Mouse (Mus musculus): ENCODE data around the gene Prex1.

DNA sequence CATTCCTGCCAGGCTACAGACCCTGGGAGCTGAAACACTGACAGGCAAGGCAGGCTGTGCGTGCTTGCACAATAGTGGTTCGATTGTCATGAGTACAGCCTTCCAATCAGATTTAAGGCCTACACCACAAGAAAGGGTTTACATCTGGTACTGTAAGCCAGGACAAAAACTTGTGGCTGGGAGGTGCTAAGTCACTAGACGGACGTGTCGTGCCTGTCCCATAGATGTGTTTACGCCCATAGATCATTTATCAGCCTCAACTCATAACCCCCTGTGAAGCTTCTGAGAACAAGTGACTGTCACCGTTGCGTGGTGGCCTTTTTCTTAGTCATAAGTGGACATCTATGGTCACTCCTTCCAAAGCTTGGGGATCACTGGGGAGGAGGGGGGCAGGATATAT is 5.3 kb downstream of the Prex1 start:
- TF ChIP-seq IRF4 (IDR thresholded peaks at IDR 0.05; ENCODE audit: low read depth, low read length), result no peak
- TF ChIP-seq POLR2A (IDR thresholded peaks at IDR 0.05; ENCODE audit: low read depth, low read length), result no peak
- TF ChIP-seq EP300 (IDR thresholded peaks at IDR 0.05; ENCODE audit: low read length), result no peak
- no peak for TF ChIP-seq CTCF (conservative IDR thresholded peaks at IDR 0.05 in 1 of 2, IDR thresholded peaks at IDR 0.05 in 1 of 2; ENCODE audit: low read depth in 2 of 2, low read length in 2 of 2)
- no peak for TF ChIP-seq SMC3 (IDR thresholded peaks at IDR 0.05; ENCODE audit: low read depth, low read length)
- TF ChIP-seq NRF1 (IDR thresholded peaks at IDR 0.05; ENCODE audit: low read depth, low read length), result no peak
- no peak for TF ChIP-seq ETS1 (conservative IDR thresholded peaks at IDR 0.05; ENCODE audit: low read depth, low read length)
- TF ChIP-seq HCFC1 (IDR thresholded peaks at IDR 0.05; ENCODE audit: low read depth, low read length), result no peak
- no peak for TF ChIP-seq MXI1 (IDR thresholded peaks at IDR 0.05; ENCODE audit: low read depth, low read length)
- TF ChIP-seq ZMIZ1 (IDR thresholded peaks at IDR 0.05; ENCODE audit: low read depth, low read length), result no peak
- no peak for TF ChIP-seq SIN3A (IDR thresholded peaks at IDR 0.05; ENCODE audit: low read length)
- TF ChIP-seq JUN (IDR thresholded peaks at IDR 0.05; ENCODE audit: insufficient read depth, low read depth, low read length), result no peak
- TF ChIP-seq ZKSCAN1 (IDR thresholded peaks at IDR 0.05; ENCODE audit: borderline replicate concordance, low read depth, low read length), result no peak
